Mouse (Mus musculus): ENCODE data around the gene Osbpl3.

- TF ChIP-seq HCFC1 (IDR thresholded peaks at IDR 0.05; ENCODE audit: borderline replicate concordance, insufficient read depth, low read length) (no peak), ZNF384 (IDR thresholded peaks at IDR 0.05; ENCODE audit: low read depth, low read length) (no peak), ZC3H11A (IDR thresholded peaks at IDR 0.05; ENCODE audit: borderline replicate concordance, low read depth, low read length) (no peak), CHD2 (IDR thresholded peaks at IDR 0.05; ENCODE audit: low read depth, low read length) (no peak), MAFK (IDR thresholded peaks at IDR 0.05; ENCODE audit: insufficient read depth, low read depth, low read length) (no peak)
Observed at GRCm38 (mm10) chr6:50301121-50301520, 154.9 kb downstream of the Osbpl3 start.
